Mouse (Mus musculus) hindbrain, embryonic 13.5 days (tissue): ENCODE measurements around the gene Trpm7. TPM values are rescaled to one million over a fixed set of nuclear protein-coding genes. Genes with fewer than 3 reads are reported as not detected.

ENCODE experiments used
- ATAC-seq: fragments of 200-750 bp; cut with Nextera tagmentation; 2 replicates; pipeline ENCODE4 v1.8.0; 2017; ENCODE audit warnings: moderate TSS enrichment; ENCODE audit not compliant: low FRiP score
- H3K27ac ChIP-seq: fragments of 300-500 bp; sonication (generic); 2 replicates; pipeline ENCODE4 v1.5.1; 2015; ENCODE audit warnings: inconsistent platforms, mild to moderate bottlenecking, moderate library complexity
- H3K27me3 ChIP-seq: fragments of 300-500 bp; sonication (generic); 2 replicates; pipeline ENCODE4 v1.6.1; 2015; ENCODE audit warnings: mild to moderate bottlenecking, inconsistent platforms
- H3K36me3 ChIP-seq: fragments of 300-500 bp; sonication (generic); 2 replicates; pipeline ENCODE4 v1.6.1; 2015; ENCODE audit warnings: mild to moderate bottlenecking, inconsistent platforms
- H3K4me1 ChIP-seq: fragments of 300-500 bp; sonication (generic); replicated peaks from 2 replicates; pipeline ENCODE4 v1.6.1; 2015; ENCODE audit warnings: inconsistent platforms
- H3K4me2 ChIP-seq: fragments of 300-500 bp; sonication (generic); 2 replicates; pipeline ENCODE4 v1.6.1; 2015; ENCODE audit warnings: inconsistent platforms, mild to moderate bottlenecking, moderate library complexity
- H3K4me3 ChIP-seq: fragments of 300-500 bp; sonication (generic); 2 replicates; pipeline ENCODE4 v1.5.1; 2015; ENCODE audit warnings: mild to moderate bottlenecking, inconsistent platforms
- H3K9ac ChIP-seq: fragments of 300-500 bp; sonication (generic); 2 replicates; pipeline ENCODE4 v1.6.1; 2015; ENCODE audit warnings: mild to moderate bottlenecking, inconsistent platforms
- H3K9me3 ChIP-seq: fragments of 300-500 bp; sonication (generic); 2 replicates; pipeline ENCODE4 v1.6.1; 2016; ENCODE audit warnings: inconsistent platforms
- WGBS: fragments of 180-500 bp; shearing (Covaris S2); methylation state at CpG from one replicate; pipeline ENCODE4 v1.1.7; 2015; 5-methylcytosine and 5-hydroxymethylcytosine counted together
- polyA plus RNA-seq: library from polyadenylated mRNA; unstranded; fragments of >200 nt; fragmentation: Nextera tagmentation; extraction: Ambion mirVana; gene quantifications from 2 replicates; pipeline ENCODE4 v1.2.1, GENCODE M21; 2015

Trpm7 gene
- 36.9 and 40.4 TPM in 2 replicates for polyA plus RNA-seq

- Histone ChIP-seq H3K27me3 (no peaks in the 10 kb centered on the region), H3K4me3 (peak within 1 kb of the TSS; percentile 88), H3K9ac (peak within 1 kb of the TSS; percentile 92), H3K9me3 (no peaks in the 10 kb centered on the region), H3K36me3 (no peaks in the 10 kb centered on the region), H3K4me1 (peaks cover 24% of the 10 kb centered on the region), H3K27ac (peak within 1 kb of the TSS; percentile 98), H3K4me2 (peak within 1 kb of the TSS; percentile 76)
- WGBS: under 1% methylated on average over 80 of the region's 81 CpGs
- ATAC-seq: peak; percentile 99
Measured at GRCm38 (mm10) chr2:126875871-126876796, at the start of gene Trpm7. TSS of gene Trpm7 (minus strand) at chr2:126876230.

GRCm38 (mm10) chr2:126920358-126921060 is 44.5 kb upstream of the Trpm7 start:
- no peak overlapping the region for H3K27ac ChIP-seq
- H3K9me3 ChIP-seq: no peaks in the 10 kb centered on the region
- WGBS: 84% methylated on average over 12 of the region's 12 CpGs
- H3K4me3 ChIP-seq: no peak overlapping the region
- peaks cover 75% of the 10 kb centered on the region for H3K36me3 ChIP-seq
- H3K4me2 ChIP-seq: no peak overlapping the region
- H3K27me3 ChIP-seq: no peaks in the 10 kb centered on the region
- ATAC-seq: no peak
- H3K4me1 ChIP-seq: no peaks in the 10 kb centered on the region
- no peak overlapping the region for H3K9ac ChIP-seq

- Histone ChIP-seq H3K4me2 (no peak overlapping the region), H3K9me3 (no peaks in the 10 kb centered on the region), H3K9ac (no peak overlapping the region), H3K4me1 (no peaks in the 10 kb centered on the region), H3K27ac (no peak overlapping the region), H3K27me3 (no peaks in the 10 kb centered on the region), H3K4me3 (no peak overlapping the region), H3K36me3 (peaks cover 65% of the 10 kb centered on the region)
- no peak for ATAC-seq
- 79% methylated on average over 1 of the region's 1 CpGs for WGBS
Measured at GRCm38 (mm10) chr2:126916236-126916635, 40.2 kb upstream of the Trpm7 start.

- Histone ChIP-seq H3K9me3 (no peaks in the 10 kb centered on the region), H3K27me3 (no peaks in the 10 kb centered on the region), H3K4me2 (no peak overlapping the region), H3K4me1 (no peaks in the 10 kb centered on the region), H3K9ac (no peak overlapping the region), H3K4me3 (no peak overlapping the region), H3K27ac (no peak overlapping the region), H3K36me3 (peaks cover 55% of the 10 kb centered on the region)
- no peak for ATAC-seq
- 69% methylated on average over 4 of the region's 4 CpGs for WGBS
Measured at GRCm38 (mm10) chr2:126914096-126914495, 38.1 kb upstream of the Trpm7 start.

GRCm38 (mm10) chr2:126904162-126904561 is 28.1 kb upstream of the Trpm7 start:
- Histone ChIP-seq H3K4me2 (no peak overlapping the region), H3K27me3 (no peaks in the 10 kb centered on the region), H3K4me3 (no peak overlapping the region), H3K27ac (no peak overlapping the region), H3K36me3 (peaks cover 62% of the 10 kb centered on the region), H3K4me1 (no peaks in the 10 kb centered on the region), H3K9me3 (no peaks in the 10 kb centered on the region), H3K9ac (no peak overlapping the region)
- 79% methylated on average over 3 of the region's 3 CpGs for WGBS
- no peak for ATAC-seq

GRCm38 (mm10) chr2:126897511-126897910 is 21.5 kb upstream of the Trpm7 start:
- Histone ChIP-seq H3K9me3 (no peaks in the 10 kb centered on the region), H3K9ac (no peak overlapping the region), H3K27me3 (no peaks in the 10 kb centered on the region), H3K4me3 (no peak overlapping the region), H3K4me2 (no peak overlapping the region), H3K4me1 (no peaks in the 10 kb centered on the region), H3K27ac (no peak overlapping the region), H3K36me3 (peaks cover 35% of the 10 kb centered on the region)
- WGBS: 91% methylated on average over 9 of the region's 9 CpGs
- ATAC-seq: no peak

- Histone ChIP-seq H3K9me3 (no peaks in the 10 kb centered on the region), H3K27me3 (no peaks in the 10 kb centered on the region), H3K27ac (no peak overlapping the region), H3K4me2 (no peak overlapping the region), H3K4me3 (no peak overlapping the region), H3K36me3 (peaks cover 29% of the 10 kb centered on the region), H3K4me1 (no peaks in the 10 kb centered on the region), H3K9ac (no peak overlapping the region)
- 89% methylated on average over 6 of the region's 6 CpGs for WGBS
- ATAC-seq: no peak
Measured at GRCm38 (mm10) chr2:126896941-126897340, 20.9 kb upstream of the Trpm7 start.

- ATAC-seq: no peak
- Histone ChIP-seq H3K9ac (no peak overlapping the region), H3K4me2 (no peak overlapping the region), H3K4me3 (no peak overlapping the region), H3K4me1 (no peaks in the 10 kb centered on the region), H3K27me3 (no peaks in the 10 kb centered on the region), H3K27ac (no peak overlapping the region), H3K9me3 (no peaks in the 10 kb centered on the region), H3K36me3 (peaks cover 9% of the 10 kb centered on the region)
- 99% methylated on average over 3 of the region's 3 CpGs for WGBS
Measured at GRCm38 (mm10) chr2:126894245-126894644, 18.2 kb upstream of the Trpm7 start.

GRCm38 (mm10) chr2:126892316-126892715 is 16.3 kb upstream of the Trpm7 start:
- no peak for ATAC-seq
- 95% methylated on average over 7 of the region's 7 CpGs for WGBS
- Histone ChIP-seq H3K36me3 (peaks cover 6% of the 10 kb centered on the region; the same call in 1 of the 2 replicates), H3K4me2 (no peak overlapping the region), H3K9me3 (no peaks in the 10 kb centered on the region), H3K27me3 (no peaks in the 10 kb centered on the region), H3K27ac (no peak overlapping the region), H3K4me3 (no peak overlapping the region), H3K4me1 (no peaks in the 10 kb centered on the region), H3K9ac (no peak overlapping the region)

GRCm38 (mm10) chr2:126891743-126892142 is 15.7 kb upstream of the Trpm7 start:
- H3K4me3 ChIP-seq: no peak overlapping the region
- no peaks in the 10 kb centered on the region for H3K9me3 ChIP-seq
- H3K27ac ChIP-seq: no peak overlapping the region
- no peak overlapping the region for H3K9ac ChIP-seq
- no peak for ATAC-seq
- H3K36me3 ChIP-seq: peaks cover 6% of the 10 kb centered on the region; the same call in 1 of the 2 replicates
- no peaks in the 10 kb centered on the region for H3K27me3 ChIP-seq
- H3K4me2 ChIP-seq: no peak overlapping the region
- no peaks in the 10 kb centered on the region for H3K4me1 ChIP-seq

- Histone ChIP-seq H3K27me3 (no peaks in the 10 kb centered on the region), H3K36me3 (no peaks in the 10 kb centered on the region), H3K4me2 (no peak overlapping the region), H3K4me1 (no peaks in the 10 kb centered on the region), H3K27ac (no peak overlapping the region), H3K9me3 (no peaks in the 10 kb centered on the region), H3K9ac (no peak overlapping the region), H3K4me3 (no peak overlapping the region)
- WGBS: 73% methylated on average over 3 of the region's 3 CpGs
- ATAC-seq: no peak
Measured at GRCm38 (mm10) chr2:126887141-126887540, 11.1 kb upstream of the Trpm7 start.

GRCm38 (mm10) chr2:126885871-126886270 is 9.8 kb upstream of the Trpm7 start:
- Histone ChIP-seq H3K9me3 (no peaks in the 10 kb centered on the region), H3K4me1 (no peaks in the 10 kb centered on the region), H3K36me3 (no peaks in the 10 kb centered on the region), H3K4me3 (no peak overlapping the region), H3K4me2 (no peak overlapping the region), H3K27ac (no peak overlapping the region), H3K27me3 (no peaks in the 10 kb centered on the region), H3K9ac (no peak overlapping the region)
- no peak for ATAC-seq
- WGBS: 84% methylated on average over 2 of the region's 2 CpGs
